Mouse (Mus musculus): ENCODE measurements around the gene Sbf2. TPM values are rescaled to one million over a fixed set of nuclear protein-coding genes. Genes with fewer than 3 reads are reported as not detected.

Gene Sbf2
- total and polyA plus RNA-seq, 2 experiments from 2014 or later, result 41.0 to 80.1 TPM

DNA sequence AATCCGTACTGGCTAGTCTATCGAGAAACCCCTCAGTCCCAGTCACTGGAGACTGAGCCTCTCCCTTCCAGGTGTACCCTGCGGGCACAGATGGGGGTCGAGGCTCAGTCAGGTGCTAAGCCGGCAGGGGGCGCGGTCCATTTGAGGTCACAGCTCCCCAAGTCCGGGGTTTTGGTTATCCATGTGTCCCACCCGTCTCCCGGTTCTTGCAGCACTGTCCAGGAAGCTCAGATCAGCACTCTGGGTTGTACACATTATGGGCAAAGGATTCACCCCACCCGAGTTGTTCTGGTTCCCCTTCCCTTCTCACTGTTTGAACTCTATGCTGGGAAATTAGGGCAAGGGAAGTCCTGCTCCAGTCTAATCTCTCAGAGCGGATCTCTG is 12.4 kb upstream of the Sbf2 start:
- H3K9me3 ChIP-seq (ENCODE audit: low read length), result no peaks in the 10 kb centered on the region
- no peaks in the 10 kb centered on the region for H3K36me3 ChIP-seq (ENCODE audit: insufficient read depth, low read length)
- H3K27ac ChIP-seq (ENCODE audit: low read depth, low read length), result no peak overlapping the region
- H3K4me1 ChIP-seq (ENCODE audit: insufficient read depth, low read length), result peaks cover 20% of the 10 kb centered on the region; the same call in 1 of the 2 replicates
- no peak for ATAC-seq (ENCODE audit: low FRiP score)
- 1% methylated on average over 12 of the region's 12 CpGs for WGBS
- H3K4me2 ChIP-seq (ENCODE audit: low read depth, low read length, poor library complexity, severe bottlenecking), result peak overlapping the region; percentile 88
- TF ChIP-seq CTCF (IDR thresholded peaks at IDR 0.05), result peak; percentile 27; the same call in 1 of the 2 replicates
- H3K9ac ChIP-seq (replicated peaks; ENCODE audit: low read length, poor library complexity, severe bottlenecking), result no peak overlapping the region
- H3K4me3 ChIP-seq (ENCODE audit: low read depth, low read length), result peak overlapping the region; percentile 40; the same call in 1 of the 2 replicates
- no peak for DNase-seq (ENCODE audit: low spot score)
- peaks cover 51% of the 10 kb centered on the region for H3K27me3 ChIP-seq (ENCODE audit: insufficient read depth, low read length)

DNA sequence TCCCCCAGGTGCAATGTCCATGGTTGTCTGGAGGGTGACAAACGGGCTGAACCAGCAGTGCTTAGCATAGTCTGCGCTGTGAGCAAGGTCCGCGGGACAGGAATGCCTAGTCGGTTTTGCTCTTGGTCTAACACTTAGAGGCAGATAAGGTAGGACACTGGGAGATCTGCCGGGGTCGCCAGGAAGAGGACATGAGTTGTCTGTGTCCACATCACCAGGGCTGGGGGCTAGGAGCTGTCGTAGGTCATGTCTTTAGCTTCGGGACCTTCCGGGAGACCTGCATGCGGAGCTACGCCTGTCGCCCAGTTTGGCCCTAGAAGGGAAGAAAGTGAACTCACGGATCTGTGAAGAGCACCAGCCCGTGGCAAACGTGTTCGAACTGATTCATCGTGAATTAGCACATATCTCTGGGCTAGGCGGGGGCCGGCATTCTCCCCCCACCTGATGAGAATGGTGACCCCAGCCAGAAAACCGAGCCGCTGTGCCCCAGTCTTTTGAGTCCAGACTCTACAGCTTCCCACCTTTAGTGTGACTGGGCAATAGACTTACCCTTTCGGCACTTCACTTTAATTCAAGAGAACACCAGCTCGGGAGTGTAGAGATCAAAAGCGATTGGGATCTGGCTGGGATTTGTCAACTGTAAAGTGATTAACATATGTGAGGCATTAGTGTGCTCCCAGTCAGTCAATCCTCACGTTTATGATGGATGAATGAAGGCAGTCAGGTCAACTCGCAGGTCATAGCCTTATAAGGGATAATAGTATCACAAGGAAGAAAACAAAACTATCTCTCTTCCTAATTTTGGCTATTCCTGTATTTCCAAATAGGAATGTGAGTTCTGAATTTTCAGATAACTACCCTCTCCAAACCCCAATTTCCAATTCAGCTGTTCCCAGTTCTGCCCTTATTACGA is 11.7 kb upstream of the Sbf2 start:
- 0 out of 2 replicates have a peak overlapping the region, but pooled peaks have one; percentile 40 for H3K4me3 ChIP-seq (ENCODE audit: low read depth, low read length)
- no peaks in the 10 kb centered on the region for H3K36me3 ChIP-seq (ENCODE audit: insufficient read depth, low read length)
- no peak overlapping the region for H3K27ac ChIP-seq (ENCODE audit: low read depth, low read length)
- no peaks in the 10 kb centered on the region for H3K9me3 ChIP-seq (ENCODE audit: low read length)
- 0 out of 2 replicates have a peak overlapping the region, but pooled peaks have one; percentile 9 for H3K4me2 ChIP-seq (ENCODE audit: low read depth, low read length, poor library complexity, severe bottlenecking)
- no peak for ATAC-seq (ENCODE audit: low FRiP score)
- no peak for DNase-seq (ENCODE audit: low spot score)
- no peak for TF ChIP-seq CTCF (IDR thresholded peaks at IDR 0.05)
- H3K9ac ChIP-seq (replicated peaks; ENCODE audit: low read length, poor library complexity, severe bottlenecking), result no peak overlapping the region
- H3K27me3 ChIP-seq (ENCODE audit: insufficient read depth, low read length), result peaks cover 51% of the 10 kb centered on the region
- peaks cover 20% of the 10 kb centered on the region; the same call in 1 of the 2 replicates for H3K4me1 ChIP-seq (ENCODE audit: insufficient read depth, low read length)
- 7% methylated on average over 28 of the region's 28 CpGs for WGBS

DNA sequence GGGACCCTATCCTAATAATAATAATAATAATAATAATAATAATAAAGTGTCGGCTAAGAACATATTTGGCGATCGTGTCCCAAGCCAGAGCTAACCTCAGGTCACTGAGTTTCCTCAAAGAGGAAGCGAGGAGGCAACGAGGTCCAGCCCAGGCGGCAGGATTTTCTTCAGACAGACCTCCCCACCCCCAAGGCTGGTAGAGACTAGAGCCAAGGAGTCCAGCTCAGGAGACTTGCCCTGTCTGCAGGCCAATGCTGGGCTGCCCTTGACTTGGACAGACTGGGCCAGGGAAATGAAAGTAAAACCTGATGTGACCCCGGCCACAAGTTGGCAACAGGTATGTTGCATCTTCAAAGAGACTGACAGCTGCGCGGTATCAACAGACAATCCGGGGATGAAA is 10.8 kb upstream of the Sbf2 start:
- Histone ChIP-seq H3K9me3 (ENCODE audit: low read length) (no peaks in the 10 kb centered on the region), H3K4me2 (ENCODE audit: low read depth, low read length, poor library complexity, severe bottlenecking) (no peak overlapping the region), H3K27me3 (ENCODE audit: insufficient read depth, low read length) (peaks cover 42% of the 10 kb centered on the region), H3K9ac (replicated peaks; ENCODE audit: low read length, poor library complexity, severe bottlenecking) (no peak overlapping the region), H3K36me3 (ENCODE audit: insufficient read depth, low read length) (no peaks in the 10 kb centered on the region), H3K4me1 (ENCODE audit: insufficient read depth, low read length) (peaks cover 20% of the 10 kb centered on the region; the same call in 1 of the 2 replicates), H3K4me3 (ENCODE audit: low read depth, low read length) (no peak overlapping the region), H3K27ac (ENCODE audit: low read depth, low read length) (no peak overlapping the region)
- WGBS, result 65% methylated on average over 10 of the region's 10 CpGs
- DNase-seq (ENCODE audit: low spot score) (no peak), ATAC-seq (ENCODE audit: low FRiP score) (no peak)
- no peak for TF ChIP-seq CTCF (IDR thresholded peaks at IDR 0.05)

DNA sequence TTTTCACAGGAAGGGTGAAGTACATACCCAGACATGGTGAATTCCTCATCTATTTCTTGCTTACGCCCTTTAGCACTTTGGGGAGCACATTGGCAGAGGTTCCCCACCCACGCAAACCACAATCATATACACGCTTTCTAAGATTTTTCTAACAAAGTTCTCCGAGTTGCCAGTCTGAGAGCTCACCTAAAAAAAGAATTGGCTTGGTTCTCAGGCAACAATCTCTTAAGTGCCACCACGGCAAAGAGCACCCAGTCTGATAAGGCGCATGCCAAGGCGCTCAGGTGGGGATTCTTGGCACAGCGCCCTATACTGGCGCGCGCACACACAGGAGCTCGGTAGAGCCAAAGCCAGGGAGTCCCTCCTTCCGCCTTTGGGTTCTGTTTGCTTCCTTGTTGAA is 10.2 kb upstream of the Sbf2 start:
- H3K27me3 ChIP-seq (ENCODE audit: insufficient read depth, low read length), result peaks cover 40% of the 10 kb centered on the region
- ATAC-seq (ENCODE audit: low FRiP score) (no peak), DNase-seq (ENCODE audit: low spot score) (no peak)
- no peak overlapping the region for H3K4me2 ChIP-seq (ENCODE audit: low read depth, low read length, poor library complexity, severe bottlenecking)
- peaks cover 20% of the 10 kb centered on the region; the same call in 1 of the 2 replicates for H3K4me1 ChIP-seq (ENCODE audit: insufficient read depth, low read length)
- no peaks in the 10 kb centered on the region for H3K36me3 ChIP-seq (ENCODE audit: insufficient read depth, low read length)
- no peaks in the 10 kb centered on the region for H3K9me3 ChIP-seq (ENCODE audit: low read length)
- H3K4me3 ChIP-seq (ENCODE audit: low read depth, low read length), result no peak overlapping the region
- 89% methylated on average over 13 of the region's 13 CpGs for WGBS
- no peak overlapping the region for H3K27ac ChIP-seq (ENCODE audit: low read depth, low read length)
- no peak for TF ChIP-seq CTCF (IDR thresholded peaks at IDR 0.05)
- H3K9ac ChIP-seq (replicated peaks; ENCODE audit: low read length, poor library complexity, severe bottlenecking), result no peak overlapping the region

DNA sequence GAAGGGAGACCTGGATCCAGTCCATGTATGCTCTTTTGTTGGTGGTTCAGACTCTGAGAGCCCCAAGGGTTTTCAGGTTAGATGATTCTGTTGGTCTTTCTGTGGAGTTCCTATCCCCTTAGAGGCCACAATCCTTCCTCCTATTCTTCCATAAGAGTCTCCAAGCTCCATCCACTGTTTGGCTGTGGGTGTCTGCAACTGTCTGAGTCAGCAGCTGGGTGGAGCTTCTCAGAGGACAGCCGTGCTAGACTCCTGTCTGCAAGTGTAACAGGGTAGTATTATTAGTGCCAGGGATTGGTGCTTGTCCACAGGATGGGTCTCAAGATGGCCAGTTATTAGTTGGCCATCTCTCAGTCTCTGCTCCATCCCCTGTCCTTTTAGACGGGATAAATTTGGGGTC is 9.3 kb upstream of the Sbf2 start:
- Histone ChIP-seq H3K36me3 (ENCODE audit: insufficient read depth, low read length) (no peaks in the 10 kb centered on the region), H3K4me2 (ENCODE audit: low read depth, low read length, poor library complexity, severe bottlenecking) (no peak overlapping the region), H3K4me3 (ENCODE audit: low read depth, low read length) (no peak overlapping the region), H3K27me3 (ENCODE audit: insufficient read depth, low read length) (peaks cover 31% of the 10 kb centered on the region), H3K27ac (ENCODE audit: low read depth, low read length) (no peak overlapping the region), H3K9ac (replicated peaks; ENCODE audit: low read length, poor library complexity, severe bottlenecking) (no peak overlapping the region), H3K4me1 (ENCODE audit: insufficient read depth, low read length) (peaks cover 20% of the 10 kb centered on the region; the same call in 1 of the 2 replicates), H3K9me3 (ENCODE audit: low read length) (no peaks in the 10 kb centered on the region)
- no peak for ATAC-seq (ENCODE audit: low FRiP score)
- DNase-seq (ENCODE audit: low spot score), result no peak
- no peak for TF ChIP-seq CTCF (IDR thresholded peaks at IDR 0.05)
- WGBS, result 73% methylated on average over 2 of the region's 2 CpGs

DNA sequence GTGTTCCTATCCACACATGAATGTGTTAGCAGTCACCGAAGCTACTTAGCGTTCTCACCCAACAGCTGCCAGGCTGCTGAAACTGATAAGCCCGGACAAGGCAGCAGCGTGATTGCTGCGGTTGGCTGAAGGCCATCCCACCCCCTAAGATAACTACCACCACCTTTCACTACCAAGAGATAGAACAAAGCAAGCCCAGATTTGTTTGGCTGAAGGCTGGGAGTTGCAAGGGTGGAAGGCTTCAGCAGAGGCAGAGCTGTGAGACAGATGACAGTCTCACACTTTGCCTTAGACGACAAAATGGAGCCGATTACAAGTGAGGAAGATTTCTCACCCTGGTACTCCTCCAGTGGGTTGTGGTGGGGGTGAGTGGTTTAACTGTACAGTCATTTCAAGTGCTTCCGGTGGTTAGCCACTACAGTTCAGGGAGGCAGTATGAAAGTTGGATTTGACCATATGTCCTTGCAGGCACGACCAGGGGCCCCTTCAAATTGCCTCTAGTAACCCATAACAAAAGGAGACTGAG is 4.4 kb upstream of the Sbf2 start:
- no peak overlapping the region for H3K9ac ChIP-seq (replicated peaks; ENCODE audit: low read length, poor library complexity, severe bottlenecking)
- WGBS, result 57% methylated on average over 9 of the region's 9 CpGs
- no peak for DNase-seq (ENCODE audit: low spot score)
- no peak overlapping the region for H3K4me2 ChIP-seq (ENCODE audit: low read depth, low read length, poor library complexity, severe bottlenecking)
- ATAC-seq (ENCODE audit: low FRiP score), result no peak
- no peaks in the 10 kb centered on the region for H3K36me3 ChIP-seq (ENCODE audit: insufficient read depth, low read length)
- no peak overlapping the region for H3K27ac ChIP-seq (ENCODE audit: low read depth, low read length)
- TF ChIP-seq CTCF (IDR thresholded peaks at IDR 0.05), result no peak
- H3K4me1 ChIP-seq (ENCODE audit: insufficient read depth, low read length), result no peaks in the 10 kb centered on the region
- H3K27me3 ChIP-seq (ENCODE audit: insufficient read depth, low read length), result no peaks in the 10 kb centered on the region
- no peak overlapping the region for H3K4me3 ChIP-seq (ENCODE audit: low read depth, low read length)
- H3K9me3 ChIP-seq (ENCODE audit: low read length), result no peaks in the 10 kb centered on the region

All from midbrain, postnatal 0 days (tissue).